Mouse (Mus musculus) thymus, adult 2 months (tissue): Measurements from ENCODE around the gene Zfp771. TPM values are rescaled to one million over a fixed set of nuclear protein-coding genes. Genes with fewer than 3 reads are reported as not detected.
A peak's percentile ranks its signal among the peaks of the same experiment; 100 is the strongest.
"Not testable (repeated sequence)": the region's sequence is repeated elsewhere in the genome, so short reads cannot be mapped to it uniquely, and the experiment has no call there.

Experiments used
- DNase-seq: peaks from one replicate; pipeline ENCODE4 v3.0.0; 2021
- H3K27ac ChIP-seq: fragments of 200-500 bp; 2 replicates; pipeline ENCODE4 v1.5.1; 2012; ENCODE audit warnings: low read length, control low read depth; ENCODE audit not compliant: control insufficient read depth, insufficient read depth
- H3K27me3 ChIP-seq: fragments of 200-500 bp; 2 replicates; pipeline ENCODE4 v1.6.1; 2012; ENCODE audit warnings: mild to moderate bottlenecking, low read length, moderate library complexity, mixed read lengths; ENCODE audit not compliant: control insufficient read depth, insufficient read depth
- H3K36me3 ChIP-seq: fragments of 200-500 bp; 2 replicates; pipeline ENCODE4 v1.6.1; 2012; ENCODE audit warnings: mild to moderate bottlenecking, low read length, moderate library complexity; ENCODE audit not compliant: control insufficient read depth, insufficient read depth
- H3K4me1 ChIP-seq: fragments of 200-500 bp; replicated peaks from 2 replicates; pipeline ENCODE4 v1.6.1; 2012; ENCODE audit warnings: low read length; ENCODE audit not compliant: control insufficient read depth, insufficient read depth
- H3K4me3 ChIP-seq: fragments of 200-500 bp; 2 replicates; pipeline ENCODE4 v1.5.1; 2012; ENCODE audit warnings: mild to moderate bottlenecking, low read length, control low read depth, moderate library complexity; ENCODE audit not compliant: control insufficient read depth, insufficient read depth
- CTCF ChIP-seq: fragments of 200-500 bp; IDR thresholded peaks from 2 replicates; pipeline ENCODE4 v1.5.1; 2012; ENCODE audit warnings: mild to moderate bottlenecking, control low read depth, low read length, moderate library complexity, borderline replicate concordance; ENCODE audit not compliant: control insufficient read depth, poor library complexity, insufficient read depth; ENCODE audit errors: extremely low read depth
- POLR2A ChIP-seq: fragments of 200-500 bp; IDR thresholded peaks from 2 replicates; pipeline ENCODE4 v1.6.1; 2012; ENCODE audit warnings: mild to moderate bottlenecking, low read length, control low read depth, moderate library complexity; ENCODE audit not compliant: control insufficient read depth, poor library complexity, insufficient read depth; ENCODE audit errors: extremely low read depth
- WGBS: fragments of 180-500 bp; shearing (Covaris S2); methylation state at CpG from one replicate; pipeline ENCODE4 v1.1.7; 2018; 5-methylcytosine and 5-hydroxymethylcytosine counted together
- polyA plus RNA-seq: library from polyadenylated mRNA; depleted of rRNA; stranded (reverse); fragments of >200 nt; gene quantifications from 2 replicates; pipeline ENCODE4 v1.2.3, GENCODE M21; 2012

Gene Zfp771
- polyA plus RNA-seq, 1 experiment, result 91.3 TPM

GRCm38 (mm10) chr7:127233368-127233749, 10.7 kb upstream of the Zfp771 start:
- TF ChIP-seq POLR2A (no peak), CTCF (no peak)
- peak; percentile 48 for DNase-seq
- Histone ChIP-seq H3K4me3 (peak overlapping the region; percentile 71), H3K27ac (no peak overlapping the region), H3K27me3 (no peaks in the 10 kb centered on the region), H3K4me1 (peaks cover 28% of the 10 kb centered on the region), H3K36me3 (peaks cover 25% of the 10 kb centered on the region)
- WGBS, result under 1% methylated on average over 27 of the region's 27 CpGs

GRCm38 (mm10) chr7:127233765-127234164, 10.3 kb upstream of the Zfp771 start:
- no peak overlapping the region for H3K27ac ChIP-seq
- peaks cover 28% of the 10 kb centered on the region for H3K4me1 ChIP-seq
- H3K4me3 ChIP-seq, result peak overlapping the region; percentile 71; the same call in 1 of the 2 replicates
- H3K36me3 ChIP-seq, result peaks cover 25% of the 10 kb centered on the region
- no peak for DNase-seq
- WGBS, result 2% methylated on average over 9 of the region's 9 CpGs
- H3K27me3 ChIP-seq, result no peaks in the 10 kb centered on the region
- TF ChIP-seq POLR2A, result no peak
- no peak for TF ChIP-seq CTCF

GRCm38 (mm10) chr7:127234777-127235176, 9.3 kb upstream of the Zfp771 start:
- Histone ChIP-seq H3K4me3 (no peak overlapping the region), H3K36me3 (peaks cover 20% of the 10 kb centered on the region), H3K27ac (no peak overlapping the region), H3K4me1 (peaks cover 23% of the 10 kb centered on the region), H3K27me3 (no peaks in the 10 kb centered on the region)
- TF ChIP-seq POLR2A (no peak), CTCF (no peak)
- 100% methylated on average over 2 of the region's 2 CpGs for WGBS
- DNase-seq, result no peak

GRCm38 (mm10) chr7:127243361-127243867, 660 bp upstream of the Zfp771 start:
- DNase-seq, result no peak
- no peak overlapping the region for H3K4me3 ChIP-seq
- H3K4me1 ChIP-seq, result peaks cover 13% of the 10 kb centered on the region
- H3K36me3 ChIP-seq, result no peaks in the 10 kb centered on the region
- H3K27me3 ChIP-seq, result no peaks in the 10 kb centered on the region
- TF ChIP-seq POLR2A, result no peak
- no peak for TF ChIP-seq CTCF
- 38% methylated on average over 2 of the region's 2 CpGs for whole genome bisulfite sequencing
- H3K27ac ChIP-seq, result 0 out of 2 replicates have a peak overlapping the region, but pooled peaks have one; percentile 8

GRCm38 (mm10) chr7:127244658-127245510, 810 bp downstream of the Zfp771 start:
- Histone ChIP-seq H3K27me3 (no peaks in the 10 kb centered on the region), H3K27ac (no peak overlapping the region), H3K4me3 (peak overlapping the region; percentile 81), H3K4me1 (peaks cover 13% of the 10 kb centered on the region), H3K36me3 (no peaks in the 10 kb centered on the region)
- WGBS, result 14% methylated on average over 32 of the region's 33 CpGs
- DNase-seq, result no peak
- TF ChIP-seq POLR2A (no peak; the same call in 1 of the 2 replicates), CTCF (no peak)

- not testable (repeated sequence) for H3K27me3 ChIP-seq, H3K36me3 ChIP-seq, H3K4me1 ChIP-seq, H3K4me3 ChIP-seq, DNase-seq, H3K27ac ChIP-seq
- 98% methylated on average over 8 of the region's 8 CpGs for WGBS
Observed at GRCm38 (mm10) chr7:127250511-127250910, 6.4 kb downstream of the Zfp771 start.
